Mouse (Mus musculus) myocyte (in vitro differentiated cells): ENCODE measurements at regions not wholly inside any gene's neighbourhood (a gene's known extent, or its start where the extent isn't known, plus 50 kb on each side); places are given as distances from the start of the nearest gene placed in this dataset.

Experiments
- CEBPB ChIP-seq: IDR thresholded peaks from 2 replicates; pipeline ENCODE4 v1.6.1; 2011; ENCODE audit warnings: mild to moderate bottlenecking, moderate library complexity; ENCODE audit not compliant: poor library complexity, insufficient read depth, severe bottlenecking
- MYOD1 ChIP-seq, 3 experiments: IDR thresholded peaks; one replicate each; pipeline ENCODE4 v1.6.1; 2011; ENCODE audit warnings: control low read depth in 2 of 3, low read depth in 2 of 3, mild to moderate bottlenecking in 2 of 3, moderate library complexity in 1 of 3; ENCODE audit not compliant: insufficient read length in 2 of 3, control insufficient read depth in 1 of 3
- POLR2A ChIP-seq: IDR thresholded peaks from one replicate; pipeline ENCODE4 v1.6.1; 2011; ENCODE audit warnings: low read depth, mild to moderate bottlenecking, control low read depth, moderate library complexity; ENCODE audit not compliant: insufficient read length

DNA sequence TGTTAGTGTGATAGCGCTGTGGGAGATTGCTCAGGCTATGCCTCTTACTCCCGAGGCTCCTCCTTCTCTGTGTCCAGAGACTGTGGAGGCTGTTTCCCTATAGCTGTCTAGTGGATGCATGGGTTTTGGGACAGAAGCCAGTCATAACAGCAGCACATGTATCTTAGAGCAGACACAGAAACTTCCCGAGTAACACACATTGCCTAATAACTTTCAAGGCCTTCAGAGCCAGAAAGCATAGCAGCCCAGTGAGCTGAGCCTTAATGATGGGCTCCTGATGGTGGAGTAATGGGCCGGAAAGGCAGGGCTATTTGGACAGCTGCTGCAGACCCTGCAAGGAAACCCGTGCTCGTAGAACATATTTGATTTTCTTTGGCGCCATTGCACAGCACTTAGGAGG lies 288.6 kb downstream of the Glrx3 start:
- TF ChIP-seq MYOD1 (IDR thresholded peaks at IDR 0.05; ENCODE audit: control insufficient read depth in 1 of 3, insufficient read length in 2 of 3, low read depth in 2 of 3) (no peak), POLR2A (no peak), CEBPB (no peak)
